Mouse (Mus musculus) stomach, embryonic 14.5 days (tissue): ENCODE results near the gene Abi3. TPM values are rescaled to one million over a fixed set of nuclear protein-coding genes. Genes with fewer than 3 reads are reported as not detected.
A peak's percentile ranks its signal among the peaks of the same experiment; 100 is the strongest.

Experiments
- ATAC-seq: fragments of 200-750 bp; cut with Nextera tagmentation; 2 replicates; pipeline ENCODE4 v1.8.0; 2017; ENCODE audit warnings: low read depth, moderate TSS enrichment; ENCODE audit not compliant: insufficient number of reproducible peaks, insufficient read depth, low FRiP score
- H3K27ac ChIP-seq: fragments of 300-500 bp; sonication (generic); 2 replicates; pipeline ENCODE4 v1.5.1; 2014; ENCODE audit warnings: mild to moderate bottlenecking, low read length, moderate library complexity, mixed read lengths
- H3K27me3 ChIP-seq: fragments of 300-500 bp; sonication (generic); 2 replicates; pipeline ENCODE4 v1.6.1; 2014; ENCODE audit warnings: low read length, control low read depth, mixed read lengths; ENCODE audit not compliant: control insufficient read depth, insufficient read depth
- H3K36me3 ChIP-seq: fragments of 300-500 bp; sonication (generic); 2 replicates; pipeline ENCODE4 v1.6.1; 2014; ENCODE audit warnings: mild to moderate bottlenecking, control low read depth, low read length, moderate library complexity, mixed read lengths; ENCODE audit not compliant: control insufficient read depth, insufficient read depth
- H3K4me1 ChIP-seq: fragments of 300-500 bp; sonication (generic); 2 replicates; pipeline ENCODE4 v1.6.1; 2014; ENCODE audit warnings: low read length, control low read depth, mixed read lengths; ENCODE audit not compliant: control insufficient read depth, insufficient read depth
- H3K4me2 ChIP-seq: fragments of 300-500 bp; sonication (generic); replicated peaks from 2 replicates; pipeline ENCODE4 v1.6.1; 2014; ENCODE audit warnings: low read depth, low read length, control low read depth
- H3K4me3 ChIP-seq: fragments of 300-500 bp; sonication (generic); 2 replicates; pipeline ENCODE4 v1.5.1; 2014; ENCODE audit warnings: low read depth, low read length, control low read depth
- H3K9ac ChIP-seq: fragments of 300-500 bp; sonication (generic); replicated peaks from 2 replicates; pipeline ENCODE4 v1.6.1; 2014; ENCODE audit warnings: low read depth, mild to moderate bottlenecking, control low read depth, low read length, moderate library complexity, mixed read lengths
- H3K9me3 ChIP-seq: fragments of 300-500 bp; sonication (generic); 2 replicates; pipeline ENCODE4 v1.6.1; 2016; ENCODE audit warnings: low read depth, low read length, control low read depth; ENCODE audit not compliant: control insufficient read depth
- WGBS: fragments of 180-500 bp; shearing (Covaris S2); extraction: QIAGEN DNeasy Blood & Tissue Kit; methylation state at CpG from one replicate; pipeline ENCODE4 v1.1.7; 2014; 5-methylcytosine and 5-hydroxymethylcytosine counted together
- polyA plus RNA-seq: library from polyadenylated mRNA; unstranded; fragments of >200 nt; fragmentation: Nextera tagmentation; extraction: Ambion mirVana; gene quantifications from 2 replicates; pipeline ENCODE4 v1.2.1, GENCODE M21; 2014

Abi3 gene
- polyA plus RNA-seq, 1 experiment from 2014 or later = 3.7 TPM

- H3K27ac ChIP-seq = no peak overlapping the region
- H3K4me3 ChIP-seq = no peak overlapping the region
- H3K4me1 ChIP-seq = peaks cover 34% of the 10 kb centered on the region
- no peak overlapping the region for H3K9ac ChIP-seq
- 41% methylated on average over 6 of the region's 6 CpGs for WGBS
- no peaks in the 10 kb centered on the region for H3K9me3 ChIP-seq
- no peaks in the 10 kb centered on the region for H3K36me3 ChIP-seq
- no peak for ATAC-seq
- peaks cover 25% of the 10 kb centered on the region for H3K27me3 ChIP-seq
- no peak overlapping the region for H3K4me2 ChIP-seq
These were observed 6.4 kb downstream of the Abi3 start for GRCm38 (mm10) chr11:95835832-95836231.

DNA sequence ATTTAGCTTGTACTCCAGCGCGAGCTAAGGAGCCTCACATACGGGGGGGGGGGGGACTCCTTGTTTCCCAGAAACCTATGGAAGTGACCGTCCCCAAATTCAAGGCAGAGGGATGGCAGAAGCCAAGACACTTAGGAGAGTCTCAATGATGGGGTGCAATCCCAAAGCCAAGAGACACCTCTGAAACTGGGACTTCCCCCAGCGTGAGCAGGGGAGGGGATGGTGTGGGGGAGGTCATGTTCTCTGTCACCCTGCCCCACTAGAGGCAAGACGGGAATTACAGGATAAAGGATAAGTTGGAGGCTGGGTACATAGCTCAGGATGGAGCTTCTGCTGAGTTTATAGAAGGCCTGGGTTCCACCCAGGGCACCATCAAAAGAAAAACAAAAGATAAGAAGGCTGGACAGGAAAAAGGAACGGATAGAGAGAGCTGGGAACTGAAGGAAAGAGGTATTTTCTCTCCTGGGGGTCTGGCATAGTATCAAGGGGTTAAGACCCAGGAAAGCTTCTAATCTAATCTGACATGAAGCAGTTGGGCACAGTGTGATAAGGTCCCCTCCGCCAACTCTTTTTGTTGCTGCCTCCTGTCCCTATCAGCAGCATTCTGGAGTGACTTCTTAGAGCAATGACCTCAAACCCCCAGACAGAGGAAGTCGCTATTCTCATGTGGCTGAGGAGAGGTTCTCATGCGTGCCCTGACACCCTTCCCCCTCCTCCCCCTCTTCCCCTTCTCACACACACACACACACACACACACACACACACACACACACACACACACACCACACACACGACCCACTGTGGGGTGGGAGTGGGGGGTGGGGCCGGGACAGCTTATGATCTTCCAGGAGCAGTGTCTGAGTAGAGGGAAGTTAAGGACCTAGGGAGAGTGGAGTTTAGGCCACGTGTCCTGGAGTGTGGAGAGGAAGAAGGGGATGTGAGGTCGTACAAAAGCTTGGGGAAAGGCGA lies 7.2 kb downstream of the Abi3 start:
- Histone ChIP-seq H3K4me2 (no peak overlapping the region), H3K36me3 (no peaks in the 10 kb centered on the region), H3K27me3 (peaks cover 33% of the 10 kb centered on the region), H3K9ac (no peak overlapping the region), H3K9me3 (no peaks in the 10 kb centered on the region), H3K27ac (no peak overlapping the region), H3K4me1 (peaks cover 38% of the 10 kb centered on the region), H3K4me3 (no peak overlapping the region)
- ATAC-seq = no peak
- 20% methylated on average over 15 of the region's 15 CpGs for WGBS

- H3K4me2 ChIP-seq = no peak overlapping the region
- peaks cover 41% of the 10 kb centered on the region for H3K27me3 ChIP-seq
- no peaks in the 10 kb centered on the region for H3K36me3 ChIP-seq
- no peak overlapping the region for H3K9ac ChIP-seq
- no peak for ATAC-seq
- H3K4me3 ChIP-seq = no peak overlapping the region
- no peak overlapping the region for H3K27ac ChIP-seq
- 6% methylated on average over 19 of the region's 22 CpGs for WGBS
- peaks cover 38% of the 10 kb centered on the region for H3K4me1 ChIP-seq
- no peaks in the 10 kb centered on the region for H3K9me3 ChIP-seq
These were observed 8.1 kb downstream of the Abi3 start for GRCm38 (mm10) chr11:95834143-95834667.

GRCm38 (mm10) chr11:95833631-95834142 lies 8.6 kb downstream of the Abi3 start:
- 11% methylated on average over 18 of the region's 18 CpGs for WGBS
- Histone ChIP-seq H3K27ac (no peak overlapping the region), H3K9me3 (no peaks in the 10 kb centered on the region), H3K4me1 (peaks cover 38% of the 10 kb centered on the region), H3K4me3 (no peak overlapping the region), H3K27me3 (peaks cover 46% of the 10 kb centered on the region), H3K9ac (no peak overlapping the region), H3K36me3 (no peaks in the 10 kb centered on the region), H3K4me2 (no peak overlapping the region)
- ATAC-seq = no peak

DNA sequence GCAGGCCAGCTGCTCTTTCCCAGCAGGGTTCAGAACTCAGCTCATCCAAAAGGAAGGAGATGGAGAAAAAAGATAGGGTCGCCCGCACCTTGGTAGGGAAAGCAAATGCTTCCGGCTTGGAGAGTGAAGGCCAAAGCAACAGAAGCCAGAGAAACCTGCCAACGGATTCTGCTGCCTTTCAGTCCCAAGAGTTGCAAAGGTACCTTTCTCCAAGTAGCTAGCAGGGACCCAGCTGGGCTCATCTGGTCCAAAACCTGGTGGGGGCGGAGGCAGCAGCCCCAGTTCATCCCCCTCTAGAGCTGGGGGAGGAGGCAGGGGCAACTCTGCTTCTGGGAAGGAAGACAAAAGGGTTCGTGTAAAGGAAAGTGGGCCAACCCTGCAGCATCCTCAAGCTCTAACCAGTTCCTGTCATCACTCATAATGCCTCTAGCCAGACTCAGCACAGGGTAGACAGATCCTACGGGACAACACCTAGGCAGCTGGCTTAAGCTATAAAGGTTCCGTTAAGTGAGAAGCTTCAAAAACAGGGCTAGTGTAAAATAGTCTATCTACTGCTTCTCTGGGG lies 9.2 kb downstream of the Abi3 start:
- ATAC-seq = no peak
- Histone ChIP-seq H3K27ac (no peak overlapping the region), H3K4me2 (no peak overlapping the region), H3K4me3 (no peak overlapping the region), H3K4me1 (peaks cover 38% of the 10 kb centered on the region), H3K27me3 (peaks cover 51% of the 10 kb centered on the region), H3K9ac (no peak overlapping the region), H3K36me3 (no peaks in the 10 kb centered on the region), H3K9me3 (no peaks in the 10 kb centered on the region)
- WGBS = 26% methylated on average over 8 of the region's 8 CpGs

GRCm38 (mm10) chr11:95832129-95833005 lies 9.9 kb downstream of the Abi3 start:
- Histone ChIP-seq H3K27me3 (peaks cover 55% of the 10 kb centered on the region), H3K4me1 (peaks cover 36% of the 10 kb centered on the region), H3K9me3 (no peaks in the 10 kb centered on the region), H3K36me3 (no peaks in the 10 kb centered on the region), H3K27ac (no peak overlapping the region), H3K4me3 (no peak overlapping the region), H3K4me2 (no peak overlapping the region), H3K9ac (no peak overlapping the region)
- ATAC-seq = no peak
- WGBS = 47% methylated on average over 18 of the region's 18 CpGs

DNA sequence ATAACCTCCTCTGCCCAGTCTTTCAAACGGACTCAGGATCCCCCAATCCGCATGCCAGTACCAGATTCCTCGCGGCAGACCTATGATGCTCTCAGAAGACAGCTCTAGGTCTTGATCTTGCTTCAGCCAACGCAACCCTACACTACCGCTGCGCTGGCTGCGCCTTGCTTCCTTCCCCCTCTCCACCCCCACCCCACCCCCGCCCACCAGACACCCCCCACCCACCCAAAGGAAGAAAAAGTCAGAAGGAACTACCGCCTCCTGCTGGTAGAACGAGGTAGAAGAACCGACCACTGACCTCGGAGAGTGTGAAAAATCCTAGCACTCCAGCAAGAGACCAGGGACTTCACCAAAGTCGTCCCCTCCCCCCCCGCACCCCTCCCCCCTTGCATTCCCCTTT lies 10.6 kb downstream of the Abi3 start:
- Histone ChIP-seq H3K9ac (no peak overlapping the region), H3K27me3 (peaks cover 56% of the 10 kb centered on the region), H3K27ac (no peak overlapping the region), H3K36me3 (no peaks in the 10 kb centered on the region), H3K4me3 (peak overlapping the region; percentile 11; the same call in 1 of the 2 replicates), H3K4me2 (no peak overlapping the region), H3K4me1 (peaks cover 29% of the 10 kb centered on the region), H3K9me3 (no peaks in the 10 kb centered on the region)
- WGBS = 4% methylated on average over 15 of the region's 15 CpGs
- ATAC-seq = no peak

DNA sequence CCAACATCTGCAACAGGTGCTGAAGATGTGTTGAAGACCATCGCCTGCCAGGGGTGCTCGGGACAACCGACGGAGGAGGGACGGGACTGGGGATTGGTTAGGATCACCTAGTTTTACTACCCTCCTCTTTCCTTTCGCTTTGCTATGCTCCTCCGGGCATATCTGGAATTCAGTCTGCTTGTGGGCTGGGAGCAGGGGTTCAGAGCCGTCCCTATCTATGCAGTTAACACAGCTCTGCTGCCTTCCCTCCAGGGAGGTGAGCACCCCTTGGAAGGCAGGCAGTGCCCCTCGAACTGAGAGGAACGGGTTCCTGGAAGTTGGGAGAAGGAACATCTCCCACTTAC lies 11.0 kb downstream of the Abi3 start:
- Histone ChIP-seq H3K36me3 (no peaks in the 10 kb centered on the region), H3K27me3 (peaks cover 58% of the 10 kb centered on the region)

More for the DNA sequence above, 11.0 kb downstream of the Abi3 start:
- H3K4me1 ChIP-seq = peaks cover 27% of the 10 kb centered on the region
- H3K4me3 ChIP-seq = peak overlapping the region; percentile 11
- WGBS = 10% methylated on average over 10 of the region's 10 CpGs
- no peak for ATAC-seq
- peak overlapping the region; percentile 44 for H3K4me2 ChIP-seq
- no peaks in the 10 kb centered on the region for H3K9me3 ChIP-seq
- H3K27ac ChIP-seq = no peak overlapping the region
- H3K9ac ChIP-seq = no peak overlapping the region
